Mouse (Mus musculus): Measurements from ENCODE around the gene Olfr457.

GRCm38 (mm10) chr6:42484633-42485032 lies 8.5 kb upstream of the Olfr457 start:
- TF ChIP-seq POLR2A (IDR thresholded peaks at IDR 0.05; ENCODE audit: control insufficient read depth, extremely low read depth, insufficient read depth, low read length, poor library complexity) (no peak), CTCF (IDR thresholded peaks at IDR 0.05; ENCODE audit: borderline replicate concordance, control insufficient read depth, extremely low read depth, insufficient read depth, low read length, poor library complexity) (no peak)
